Mouse (Mus musculus) brain, embryonic 14.5 days (tissue): ENCODE data around the gene Gm11492.

Experiments
- CTCF ChIP-seq: fragments of 200-500 bp; IDR thresholded peaks from 2 replicates; pipeline ENCODE4 v1.5.1; 2012; ENCODE audit warnings: inconsistent platforms, mild to moderate bottlenecking, moderate library complexity, borderline replicate concordance; ENCODE audit not compliant: insufficient read depth, insufficient read length; ENCODE audit errors: extremely low read depth
- POLR2A ChIP-seq: fragments of 200-500 bp; IDR thresholded peaks from 2 replicates; pipeline ENCODE4 v1.6.1; 2012; ENCODE audit warnings: mild to moderate bottlenecking, inconsistent platforms, borderline replicate concordance; ENCODE audit not compliant: poor library complexity, insufficient read depth, insufficient read length, severe bottlenecking; ENCODE audit errors: extremely low read depth

- TF ChIP-seq POLR2A (no peak), CTCF (no peak)
Measured at GRCm38 (mm10) chr11:87609264-87609663, 42.8 kb downstream of the Gm11492 start.
